ENCODE assay signal across 8 mouse cellular contexts in the genomic region with DNA sequence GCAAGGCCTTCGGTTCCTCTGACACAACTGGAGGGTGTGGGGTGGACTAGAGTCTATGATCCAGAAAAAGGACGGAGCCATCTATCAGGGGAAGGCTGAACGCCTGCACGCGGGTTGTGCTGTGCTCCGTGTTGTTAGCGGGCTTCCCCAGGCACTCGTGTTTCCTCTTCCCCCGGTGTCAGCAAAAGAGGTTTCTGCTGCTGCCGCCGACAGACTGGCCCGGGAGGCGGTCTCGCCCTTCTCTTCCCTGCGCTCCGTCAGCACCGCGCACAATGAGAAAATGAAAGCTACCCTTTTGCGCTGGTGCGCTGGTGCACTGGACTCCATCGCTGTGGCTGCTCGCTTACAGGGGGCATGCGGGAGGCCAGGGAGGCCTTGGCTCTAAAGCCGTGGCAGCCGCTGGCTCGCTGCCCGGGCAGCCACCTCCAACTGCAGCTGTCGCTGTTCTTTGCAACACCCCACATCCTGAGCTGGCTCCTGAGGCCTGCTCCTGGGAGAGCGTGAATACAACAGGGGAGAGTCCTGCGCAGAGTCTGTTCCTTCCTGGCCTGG. TPM values are rescaled to one million over a fixed set of nuclear protein-coding genes. Genes with fewer than 3 reads are reported as not detected.
DNase-seq lines count a peak whose midpoint lies in the region; ATAC-seq and TF ChIP-seq lines count a peak whose summit lies in the region.

No protein-coding gene starts in this region.

- peak overlapping the region; percentile 37 for H3K9ac ChIP-seq in embryonic facial prominence, embryonic 15.5 days
- peak overlapping the region; percentile 70 for H3K9ac ChIP-seq in heart, embryonic 12.5 days
- H3K9ac ChIP-seq in kidney, embryonic 15.5 days, result peak overlapping the region; percentile 59
- peak overlapping the region; percentile 75 for H3K9ac ChIP-seq in liver, postnatal 0 days (replicated peaks)
- H3K9ac ChIP-seq in neural tube, embryonic 13.5 days, result peak overlapping the region; percentile 70
- H3K9ac ChIP-seq in stomach, postnatal 0 days (ENCODE audit: low read length), result peak overlapping the region; percentile 76

- WGBS in embryonic facial prominence, embryonic 15.5 days, result 3% methylated on average over 30 of the region's 30 CpGs
- 3% methylated on average over 30 of the region's 30 CpGs for WGBS in heart, embryonic 12.5 days
- WGBS in kidney, embryonic 15.5 days, result 2% methylated on average over 30 of the region's 30 CpGs
- 2% methylated on average over 30 of the region's 30 CpGs for WGBS in liver, postnatal 0 days (ENCODE audit: insufficient replicate concordance)
- WGBS in neural tube, embryonic 13.5 days, result 3% methylated on average over 30 of the region's 30 CpGs
- 1% methylated on average over 30 of the region's 30 CpGs for WGBS in stomach, postnatal 0 days

- peak; percentile 73 for DNase-seq in B cell, adult 2 months
- DNase-seq in adrenal gland, postnatal 14 days, result peak; percentile 84
- DNase-seq in liver, postnatal 0 days, result peak; percentile 69
- DNase-seq in stomach, postnatal 0 days (ENCODE audit: low spot score), result peak; percentile 75

- H3K4me2 ChIP-seq in embryonic facial prominence, embryonic 15.5 days (replicated peaks), result peak overlapping the region; percentile 69
- H3K4me2 ChIP-seq in heart, embryonic 12.5 days, result peak overlapping the region; percentile 64
- H3K4me2 ChIP-seq in kidney, embryonic 15.5 days, result peak overlapping the region; percentile 74
- peak overlapping the region; percentile 85 for H3K4me2 ChIP-seq in liver, postnatal 0 days (ENCODE audit: low read depth, low read length)
- H3K4me2 ChIP-seq in neural tube, embryonic 13.5 days, result peak overlapping the region; percentile 61
- peak overlapping the region; percentile 68 for H3K4me2 ChIP-seq in stomach, postnatal 0 days (replicated peaks; ENCODE audit: low read depth)

- ATAC-seq in embryonic facial prominence, embryonic 15.5 days (ENCODE audit: insufficient number of reproducible peaks, low FRiP score, low TSS enrichment, low read depth), result peak; percentile 82
- ATAC-seq in heart, embryonic 12.5 days (ENCODE audit: insufficient number of reproducible peaks, low FRiP score), result peak; percentile 83
- ATAC-seq in kidney, embryonic 15.5 days (replicated peaks; ENCODE audit: low FRiP score), result peak; percentile 77
- ATAC-seq in liver, postnatal 0 days, result peak; percentile 75
- ATAC-seq in neural tube, embryonic 13.5 days (ENCODE audit: low read depth), result peak; percentile 80
- peak; percentile 78 for ATAC-seq in stomach, postnatal 0 days (ENCODE audit: low FRiP score, low TSS enrichment)

- no peak for TF ChIP-seq EP300 in liver, postnatal 0 days (IDR thresholded peaks at IDR 0.05; ENCODE audit: low read depth)
- TF ChIP-seq EP300 in stomach, postnatal 0 days (optimal IDR thresholded peaks at IDR 0.05), result no peak

- H3K36me3 ChIP-seq in embryonic facial prominence, embryonic 15.5 days, result no peaks in the 10 kb centered on the region
- H3K36me3 ChIP-seq in heart, embryonic 12.5 days, result no peaks in the 10 kb centered on the region
- H3K36me3 ChIP-seq in kidney, embryonic 15.5 days, result no peaks in the 10 kb centered on the region
- no peaks in the 10 kb centered on the region for H3K36me3 ChIP-seq in liver, postnatal 0 days (replicated peaks; ENCODE audit: insufficient read depth, low read length)
- H3K36me3 ChIP-seq in neural tube, embryonic 13.5 days, result no peaks in the 10 kb centered on the region
- no peaks in the 10 kb centered on the region for H3K36me3 ChIP-seq in stomach, postnatal 0 days (ENCODE audit: control insufficient read depth, insufficient read depth, low read length)

- no peaks in the 10 kb centered on the region; the same call in 1 of the 2 replicates for H3K9me3 ChIP-seq in embryonic facial prominence, embryonic 15.5 days (replicated peaks)
- H3K9me3 ChIP-seq in heart, embryonic 12.5 days (replicated peaks), result 0 out of 2 replicates have a peak, but pooled peaks cover 6% of the 10 kb centered on the region
- H3K9me3 ChIP-seq in kidney, embryonic 15.5 days (replicated peaks), result no peaks in the 10 kb centered on the region
- no peaks in the 10 kb centered on the region for H3K9me3 ChIP-seq in liver, postnatal 0 days (ENCODE audit: low read length)
- no peaks in the 10 kb centered on the region for H3K9me3 ChIP-seq in neural tube, embryonic 13.5 days
- H3K9me3 ChIP-seq in stomach, postnatal 0 days (ENCODE audit: control insufficient read depth, low read length), result no peaks in the 10 kb centered on the region

- TF ChIP-seq CTCF in liver, postnatal 0 days (IDR thresholded peaks at IDR 0.05; ENCODE audit: low read depth), result no peak
- TF ChIP-seq CTCF in stomach, postnatal 0 days (IDR thresholded peaks at IDR 0.05; ENCODE audit: low read depth), result peak; percentile 19; the same call in 1 of the 2 replicates

- peaks cover 16% of the 10 kb centered on the region for H3K4me1 ChIP-seq in embryonic facial prominence, embryonic 15.5 days
- peaks cover 14% of the 10 kb centered on the region for H3K4me1 ChIP-seq in heart, embryonic 12.5 days (replicated peaks)
- H3K4me1 ChIP-seq in kidney, embryonic 15.5 days, result peaks cover 24% of the 10 kb centered on the region
- H3K4me1 ChIP-seq in liver, postnatal 0 days (ENCODE audit: insufficient read depth), result peaks cover 18% of the 10 kb centered on the region
- peaks cover 26% of the 10 kb centered on the region for H3K4me1 ChIP-seq in neural tube, embryonic 13.5 days (replicated peaks)
- no peaks in the 10 kb centered on the region; the same call in 1 of the 2 replicates for H3K4me1 ChIP-seq in stomach, postnatal 0 days (replicated peaks; ENCODE audit: control insufficient read depth, insufficient read depth)

- H3K27ac ChIP-seq in embryonic facial prominence, embryonic 15.5 days (replicated peaks), result peak overlapping the region; percentile 93
- peak overlapping the region; percentile 89 for H3K27ac ChIP-seq in heart, embryonic 12.5 days (ENCODE audit: poor library complexity, severe bottlenecking)
- H3K27ac ChIP-seq in kidney, embryonic 15.5 days, result peak overlapping the region; percentile 92
- peak overlapping the region; percentile 89 for H3K27ac ChIP-seq in liver, postnatal 0 days (ENCODE audit: low read depth)
- H3K27ac ChIP-seq in neural tube, embryonic 13.5 days (replicated peaks), result peak overlapping the region; percentile 91
- peak overlapping the region; percentile 96 for H3K27ac ChIP-seq in stomach, postnatal 0 days (replicated peaks)

- H3K4me3 ChIP-seq in embryonic facial prominence, embryonic 15.5 days (replicated peaks), result peak overlapping the region; percentile 42
- peak overlapping the region; percentile 42 for H3K4me3 ChIP-seq in heart, embryonic 12.5 days
- H3K4me3 ChIP-seq in kidney, embryonic 15.5 days (replicated peaks), result peak overlapping the region; percentile 44
- H3K4me3 ChIP-seq in liver, postnatal 0 days (ENCODE audit: low read depth, low read length), result peak overlapping the region; percentile 55
- peak overlapping the region; percentile 34 for H3K4me3 ChIP-seq in neural tube, embryonic 13.5 days
- peak overlapping the region; percentile 39 for H3K4me3 ChIP-seq in stomach, postnatal 0 days (ENCODE audit: low read depth, low read length)

- no peaks in the 10 kb centered on the region for H3K27me3 ChIP-seq in embryonic facial prominence, embryonic 15.5 days
- no peaks in the 10 kb centered on the region; the same call in 1 of the 2 replicates for H3K27me3 ChIP-seq in heart, embryonic 12.5 days (replicated peaks)
- H3K27me3 ChIP-seq in kidney, embryonic 15.5 days, result no peaks in the 10 kb centered on the region
- H3K27me3 ChIP-seq in liver, postnatal 0 days (ENCODE audit: insufficient read depth, low read length), result no peaks in the 10 kb centered on the region
- no peaks in the 10 kb centered on the region for H3K27me3 ChIP-seq in neural tube, embryonic 13.5 days
- H3K27me3 ChIP-seq in stomach, postnatal 0 days (ENCODE audit: control insufficient read depth, insufficient read depth, low read length), result no peaks in the 10 kb centered on the region

RNA-seq across cellular contexts. Expression of gene Gm42791, which starts 36.3 kb away (rescaled TPM):
- 5.6 and 6.2 TPM in 2 replicates for total RNA-seq in adrenal gland, postnatal 14 days (2021)
- 1.6 and 2.3 TPM in 2 replicates for polyA plus RNA-seq in embryonic facial prominence, embryonic 15.5 days (2015; fragmentation: Nextera tagmentation; extraction: Ambion mirVana)
- 0.45 TPM in 1 of 2 replicates, not detected in the other for polyA plus RNA-seq in heart, embryonic 12.5 days (2016; fragmentation: Nextera tagmentation; extraction: Ambion mirVana)
- polyA plus RNA-seq in kidney, embryonic 15.5 days (2015; fragmentation: Nextera tagmentation; extraction: Ambion mirVana), result 3.2 TPM in 1 of 2 replicates, not detected in the other
- 0.42 TPM in 1 of 2 replicates, not detected in the other for polyA plus RNA-seq in liver, postnatal 0 days (2015; fragmentation: Nextera tagmentation; extraction: Ambion mirVana)
- polyA plus RNA-seq in neural tube, embryonic 13.5 days (2015; fragmentation: Nextera tagmentation; extraction: Ambion mirVana), result 0.74 and 4.3 TPM in 2 replicates
- polyA plus RNA-seq in stomach, postnatal 0 days (2015; fragmentation: Nextera tagmentation; extraction: Ambion mirVana), result 0.99 TPM in 1 of 2 replicates, not detected in the other

Comparison
In these comparisons a context has a peak if more than half of its experiments do, and no peak if none do; other contexts are left out.
1. Peak in every context shown above with its lines: DNase-seq, ATAC-seq, H3K4me3 ChIP-seq and H3K27ac ChIP-seq.